Mouse (Mus musculus): ENCODE measurements at regions not wholly inside any gene's neighbourhood (a gene's known extent, or its start where the extent isn't known, plus 50 kb on each side); places are given as distances from the start of the nearest gene placed in this dataset.

GRCm38 (mm10) chr16:93047594-93047993, 221.6 kb upstream of the Runx1 start:
- no peak overlapping the region for H3K4me3 ChIP-seq
- no peaks in the 10 kb centered on the region for H3K9me3 ChIP-seq (replicated peaks)

GRCm38 (mm10) chr16:93046221-93046620, 220.3 kb upstream of the Runx1 start:
- no peak for ATAC-seq (ENCODE audit: low FRiP score)
- Histone ChIP-seq H3K4me2 (replicated peaks) (no peak overlapping the region), H3K9ac (no peak overlapping the region), H3K4me3 (no peak overlapping the region), H3K4me1 (peaks cover 6% of the 10 kb centered on the region; the same call in 1 of the 2 replicates), H3K27me3 (no peaks in the 10 kb centered on the region), H3K36me3 (no peaks in the 10 kb centered on the region), H3K27ac (no peak overlapping the region), H3K9me3 (replicated peaks) (no peaks in the 10 kb centered on the region)
- WGBS = 85% methylated on average over 3 of the region's 3 CpGs

More at GRCm38 (mm10) chr16:93047594-93047993, 221.6 kb upstream of the Runx1 start:
- no peak overlapping the region for H3K9ac ChIP-seq
- no peaks in the 10 kb centered on the region for H3K27me3 ChIP-seq
- 86% methylated on average over 1 of the region's 1 CpGs for WGBS
- peaks cover 6% of the 10 kb centered on the region; the same call in 1 of the 2 replicates for H3K4me1 ChIP-seq
- H3K27ac ChIP-seq = no peak overlapping the region
- no peak overlapping the region for H3K4me2 ChIP-seq (replicated peaks)
- no peaks in the 10 kb centered on the region for H3K36me3 ChIP-seq
- no peak for ATAC-seq (ENCODE audit: low FRiP score)

GRCm38 (mm10) chr16:93043355-93043754, 217.4 kb upstream of the Runx1 start:
- no peak for ATAC-seq (ENCODE audit: low FRiP score)
- Histone ChIP-seq H3K27ac (no peak overlapping the region), H3K4me3 (no peak overlapping the region), H3K36me3 (no peaks in the 10 kb centered on the region), H3K9me3 (replicated peaks) (no peaks in the 10 kb centered on the region), H3K4me1 (peaks cover 6% of the 10 kb centered on the region; the same call in 1 of the 2 replicates), H3K9ac (no peak overlapping the region), H3K4me2 (replicated peaks) (no peak overlapping the region), H3K27me3 (no peaks in the 10 kb centered on the region)
- 60% methylated on average over 9 of the region's 9 CpGs for WGBS

- no peak overlapping the region for H3K27ac ChIP-seq
- no peak overlapping the region for H3K9ac ChIP-seq
- H3K36me3 ChIP-seq = no peaks in the 10 kb centered on the region
- WGBS = 43% methylated on average over 6 of the region's 6 CpGs
- no peaks in the 10 kb centered on the region for H3K27me3 ChIP-seq
- H3K4me2 ChIP-seq (replicated peaks) = no peak overlapping the region
- H3K4me3 ChIP-seq = no peak overlapping the region
- H3K4me1 ChIP-seq = peaks cover 6% of the 10 kb centered on the region; the same call in 1 of the 2 replicates
- no peak for ATAC-seq (ENCODE audit: low FRiP score)
- no peaks in the 10 kb centered on the region for H3K9me3 ChIP-seq (replicated peaks)
These were observed 217.0 kb upstream of the Runx1 start for GRCm38 (mm10) chr16:93042941-93043340.

- Histone ChIP-seq H3K27me3 (no peaks in the 10 kb centered on the region), H3K27ac (no peak overlapping the region), H3K9me3 (replicated peaks) (no peaks in the 10 kb centered on the region), H3K4me3 (no peak overlapping the region), H3K4me1 (peaks cover 6% of the 10 kb centered on the region; the same call in 1 of the 2 replicates), H3K4me2 (replicated peaks) (no peak overlapping the region), H3K36me3 (no peaks in the 10 kb centered on the region), H3K9ac (no peak overlapping the region)
- ATAC-seq (ENCODE audit: low FRiP score) = no peak
- 72% methylated on average over 10 of the region's 10 CpGs for WGBS
These were observed 216.5 kb upstream of the Runx1 start for GRCm38 (mm10) chr16:93042491-93042890.

- Histone ChIP-seq H3K9me3 (replicated peaks) (no peaks in the 10 kb centered on the region), H3K4me3 (no peak overlapping the region), H3K36me3 (no peaks in the 10 kb centered on the region), H3K4me2 (replicated peaks) (no peak overlapping the region), H3K27me3 (no peaks in the 10 kb centered on the region), H3K9ac (no peak overlapping the region), H3K27ac (no peak overlapping the region), H3K4me1 (peaks cover 6% of the 10 kb centered on the region; the same call in 1 of the 2 replicates)
- no peak for ATAC-seq (ENCODE audit: low FRiP score)
- WGBS = 95% methylated on average over 3 of the region's 3 CpGs
These were observed 215.9 kb upstream of the Runx1 start for GRCm38 (mm10) chr16:93041887-93042286.

- Histone ChIP-seq H3K4me1 (peaks cover 6% of the 10 kb centered on the region; the same call in 1 of the 2 replicates), H3K27ac (no peak overlapping the region), H3K36me3 (no peaks in the 10 kb centered on the region), H3K27me3 (no peaks in the 10 kb centered on the region), H3K9me3 (replicated peaks) (no peaks in the 10 kb centered on the region), H3K9ac (no peak overlapping the region), H3K4me3 (no peak overlapping the region), H3K4me2 (replicated peaks) (no peak overlapping the region)
- ATAC-seq (ENCODE audit: low FRiP score) = no peak
These were observed 215.4 kb upstream of the Runx1 start for GRCm38 (mm10) chr16:93041399-93041798.

- Histone ChIP-seq H3K27ac (no peak overlapping the region), H3K9ac (no peak overlapping the region), H3K4me2 (replicated peaks) (no peak overlapping the region), H3K4me1 (no peaks in the 10 kb centered on the region), H3K36me3 (no peaks in the 10 kb centered on the region), H3K27me3 (no peaks in the 10 kb centered on the region), H3K9me3 (replicated peaks) (no peaks in the 10 kb centered on the region), H3K4me3 (no peak overlapping the region)
- 86% methylated on average over 9 of the region's 9 CpGs for WGBS
- ATAC-seq (ENCODE audit: low FRiP score) = no peak
These were observed 209.7 kb upstream of the Runx1 start for GRCm38 (mm10) chr16:93035626-93036025.

- no peaks in the 10 kb centered on the region for H3K27me3 ChIP-seq
- H3K9ac ChIP-seq = no peak overlapping the region
- H3K4me3 ChIP-seq = no peak overlapping the region
- H3K9me3 ChIP-seq (replicated peaks) = no peaks in the 10 kb centered on the region
- no peaks in the 10 kb centered on the region for H3K36me3 ChIP-seq
- H3K4me2 ChIP-seq (replicated peaks) = no peak overlapping the region
- H3K4me1 ChIP-seq = no peaks in the 10 kb centered on the region
- 86% methylated on average over 3 of the region's 3 CpGs for WGBS
- ATAC-seq (ENCODE audit: low FRiP score) = no peak
- H3K27ac ChIP-seq = no peak overlapping the region
These were observed 208.0 kb upstream of the Runx1 start for GRCm38 (mm10) chr16:93033943-93034342.

- no peak overlapping the region for H3K4me2 ChIP-seq (replicated peaks)
- H3K4me3 ChIP-seq = no peak overlapping the region
- H3K9me3 ChIP-seq (replicated peaks) = no peaks in the 10 kb centered on the region
- no peak overlapping the region for H3K27ac ChIP-seq
- 89% methylated on average over 5 of the region's 5 CpGs for WGBS
- H3K9ac ChIP-seq = no peak overlapping the region
- H3K27me3 ChIP-seq = no peaks in the 10 kb centered on the region; the same call in 1 of the 2 replicates
- ATAC-seq (ENCODE audit: low FRiP score) = no peak
- no peaks in the 10 kb centered on the region for H3K4me1 ChIP-seq
- H3K36me3 ChIP-seq = no peaks in the 10 kb centered on the region
These were observed 205.7 kb upstream of the Runx1 start for GRCm38 (mm10) chr16:93031624-93032023.

GRCm38 (mm10) chr16:93028640-93029039, 202.7 kb upstream of the Runx1 start:
- Histone ChIP-seq H3K9me3 (replicated peaks) (no peaks in the 10 kb centered on the region), H3K4me1 (0 out of 2 replicates have a peak, but pooled peaks cover 3% of the 10 kb centered on the region), H3K27me3 (no peaks in the 10 kb centered on the region; the same call in 1 of the 2 replicates), H3K36me3 (no peaks in the 10 kb centered on the region), H3K9ac (no peak overlapping the region), H3K4me3 (no peak overlapping the region), H3K4me2 (replicated peaks) (no peak overlapping the region), H3K27ac (no peak overlapping the region)
- ATAC-seq (ENCODE audit: low FRiP score) = no peak
- 82% methylated on average over 7 of the region's 7 CpGs for WGBS

- no peak overlapping the region for H3K9ac ChIP-seq
- no peaks in the 10 kb centered on the region for H3K9me3 ChIP-seq (replicated peaks)
- no peak overlapping the region for H3K27ac ChIP-seq
- H3K4me2 ChIP-seq (replicated peaks) = no peak overlapping the region
- WGBS = 89% methylated on average over 7 of the region's 7 CpGs
- H3K4me1 ChIP-seq = 0 out of 2 replicates have a peak, but pooled peaks cover 3% of the 10 kb centered on the region
- ATAC-seq (ENCODE audit: low FRiP score) = no peak
- H3K27me3 ChIP-seq = no peaks in the 10 kb centered on the region; the same call in 1 of the 2 replicates
- no peak overlapping the region for H3K4me3 ChIP-seq
- H3K36me3 ChIP-seq = no peaks in the 10 kb centered on the region
These were observed 202.1 kb upstream of the Runx1 start for GRCm38 (mm10) chr16:93028016-93028415.

- Histone ChIP-seq H3K36me3 (no peaks in the 10 kb centered on the region), H3K9me3 (replicated peaks) (no peaks in the 10 kb centered on the region), H3K27me3 (no peaks in the 10 kb centered on the region; the same call in 1 of the 2 replicates), H3K9ac (no peak overlapping the region), H3K4me2 (replicated peaks) (no peak overlapping the region), H3K4me1 (0 out of 2 replicates have a peak, but pooled peaks cover 3% of the 10 kb centered on the region), H3K27ac (0 out of 2 replicates have a peak overlapping the region, but pooled peaks have one; percentile 35), H3K4me3 (no peak overlapping the region)
- no peak for ATAC-seq (ENCODE audit: low FRiP score)
- WGBS = 59% methylated on average over 11 of the region's 11 CpGs
These were observed 200.2 kb upstream of the Runx1 start for GRCm38 (mm10) chr16:93026094-93026648.

Data from hindbrain, embryonic 12.5 days (tissue).